Mouse (Mus musculus) MEL (cell line): Measurements from ENCODE around the gene Slc26a10. TPM values are rescaled to one million over a fixed set of nuclear protein-coding genes. Genes with fewer than 3 reads are reported as not detected.

Experiments
- DNase-seq: peaks from one replicate; pipeline ENCODE4 v3.0.0; 2011; ENCODE audit warnings: low read depth, low spot score
- H3K27ac ChIP-seq: 2 replicates; pipeline ENCODE4 v1.5.1; 2012; ENCODE audit warnings: low read depth, mild to moderate bottlenecking, control low read depth, low read length, moderate library complexity; ENCODE audit not compliant: control insufficient read depth
- H3K27me3 ChIP-seq, 2 experiments: fragments of 150-350 bp in 1 of 2; sonication (generic) in 1 of 2; 2 replicates each; pipeline ENCODE4 v1.6.1; 2012; ENCODE audit warnings: low read length in 2 of 2, mild to moderate bottlenecking in 2 of 2, improper control_type of control experiment in 1 of 2, moderate library complexity in 1 of 2; ENCODE audit not compliant: insufficient read depth in 2 of 2, control insufficient read depth in 1 of 2
- H3K36me3 ChIP-seq, 2 experiments: 2 replicates each; pipeline ENCODE4 v1.6.1; 2012 to 2014; ENCODE audit warnings: low read length in 2 of 2, improper control_type of control experiment in 1 of 2, inconsistent platforms in 1 of 2, mild to moderate bottlenecking in 1 of 2; ENCODE audit not compliant: insufficient read depth in 2 of 2, control insufficient read depth in 1 of 2
- H3K4me1 ChIP-seq, 2 experiments: fragments of 150-350 bp in 1 of 2; sonication (generic) in 1 of 2; 2 replicates each; pipeline ENCODE4 v1.6.1; 2012; ENCODE audit warnings: low read length in 2 of 2, improper control_type of control experiment in 1 of 2, mild to moderate bottlenecking in 1 of 2; ENCODE audit not compliant: insufficient read depth in 2 of 2, control insufficient read depth in 1 of 2
- H3K4me3 ChIP-seq, 2 experiments: fragments of 150-350 bp in 1 of 2; sonication (generic) in 1 of 2; 2 replicates each; pipeline ENCODE4 v1.5.1; 2012; ENCODE audit warnings: low read depth in 2 of 2, low read length in 2 of 2, mild to moderate bottlenecking in 2 of 2, moderate library complexity in 2 of 2, control low read depth in 1 of 2, improper control_type of control experiment in 1 of 2; ENCODE audit not compliant: control insufficient read depth in 1 of 2, insufficient read depth in 1 of 2
- H3K79me2 ChIP-seq: 2 replicates; pipeline ENCODE4 v1.6.1; 2012; ENCODE audit warnings: mild to moderate bottlenecking, low read length, moderate library complexity; ENCODE audit not compliant: control insufficient read depth, poor library complexity, insufficient read depth
- H3K9ac ChIP-seq: 2 replicates; pipeline ENCODE4 v1.6.1; 2012; ENCODE audit warnings: low read depth, mild to moderate bottlenecking, control low read depth, low read length, moderate library complexity; ENCODE audit not compliant: control insufficient read depth, poor library complexity, severe bottlenecking
- H3K9me3 ChIP-seq: fragments of 150-350 bp; sonication (generic); replicated peaks from 2 replicates; pipeline ENCODE4 v1.6.1; 2012; ENCODE audit warnings: mild to moderate bottlenecking, low read length, improper control_type of control experiment, moderate library complexity; ENCODE audit not compliant: insufficient read depth
- BHLHE40 ChIP-seq: IDR thresholded peaks from 2 replicates; pipeline ENCODE4 v1.6.1; 2012; ENCODE audit warnings: low read depth, mild to moderate bottlenecking, inconsistent platforms, low read length, improper control_type of control experiment, borderline replicate concordance
- CHD1 ChIP-seq: IDR thresholded peaks from 2 replicates; pipeline ENCODE4 v1.6.1; 2012; ENCODE audit warnings: low read depth, mild to moderate bottlenecking, inconsistent platforms, low read length, improper control_type of control experiment
- CTCF ChIP-seq, 3 experiments: IDR thresholded peaks in 2 of 3; conservative IDR thresholded peaks in 1 of 3; 2 replicates each; pipeline ENCODE4 v1.5.1; 2011 to 2012; ENCODE audit warnings: low read length in 3 of 3, low read depth in 2 of 3, mild to moderate bottlenecking in 2 of 3, improper control_type of control experiment in 1 of 3, inconsistent platforms in 1 of 3, mixed read lengths in 1 of 3, moderate library complexity in 1 of 3; ENCODE audit not compliant: control insufficient read depth in 1 of 3, insufficient read depth in 1 of 3, poor library complexity in 1 of 3, severe bottlenecking in 1 of 3
- ELF1 ChIP-seq: IDR thresholded peaks from 2 replicates; pipeline ENCODE4 v1.6.1; 2014; ENCODE audit warnings: low read depth, mild to moderate bottlenecking, inconsistent platforms, low read length, improper control_type of control experiment, moderate library complexity
- HCFC1 ChIP-seq: IDR thresholded peaks from 2 replicates; pipeline ENCODE4 v1.6.1; 2012; ENCODE audit warnings: low read depth, mild to moderate bottlenecking, inconsistent platforms, low read length, improper control_type of control experiment, moderate library complexity
- MAX ChIP-seq: IDR thresholded peaks from 2 replicates; pipeline ENCODE4 v1.6.1; 2011; ENCODE audit warnings: low read length, improper control_type of control experiment
- MXI1 ChIP-seq: IDR thresholded peaks from 2 replicates; pipeline ENCODE4 v1.6.1; 2011; ENCODE audit warnings: mild to moderate bottlenecking, low read depth, low read length, improper control_type of control experiment
- NELFE ChIP-seq: IDR thresholded peaks from 2 replicates; pipeline ENCODE4 v1.6.1; 2011; ENCODE audit warnings: low read depth, low read length, improper control_type of control experiment
- NRF1 ChIP-seq: IDR thresholded peaks from 2 replicates; pipeline ENCODE4 v1.6.1; 2014; ENCODE audit warnings: low read depth, mild to moderate bottlenecking, inconsistent platforms, low read length, improper control_type of control experiment, moderate library complexity; ENCODE audit not compliant: poor library complexity, insufficient read depth, severe bottlenecking
- POLR2A ChIP-seq, 2 experiments: IDR thresholded peaks; 2 replicates each; pipeline ENCODE4 v1.6.1; 2011 to 2012; ENCODE audit warnings: low read length in 2 of 2, mild to moderate bottlenecking in 2 of 2, control low read depth in 1 of 2, improper control_type of control experiment in 1 of 2, low read depth in 1 of 2, moderate library complexity in 1 of 2; ENCODE audit not compliant: control insufficient read depth in 1 of 2, insufficient read depth in 1 of 2, poor library complexity in 1 of 2
- POLR2AphosphoS5 ChIP-seq: IDR thresholded peaks from 2 replicates; pipeline ENCODE4 v1.6.1; 2012; ENCODE audit warnings: low read depth, borderline replicate concordance, mild to moderate bottlenecking, inconsistent platforms, low read length, moderate library complexity, mixed read lengths
- SIN3A ChIP-seq: IDR thresholded peaks from 2 replicates; pipeline ENCODE4 v1.6.1; 2012; ENCODE audit warnings: low read length, improper control_type of control experiment, inconsistent platforms
- TAL1 ChIP-seq: IDR thresholded peaks from 2 replicates; pipeline ENCODE4 v1.6.1; 2012; ENCODE audit warnings: mild to moderate bottlenecking, inconsistent platforms, low read length, moderate library complexity, mixed read lengths
- USF1 ChIP-seq: IDR thresholded peaks from 2 replicates; pipeline ENCODE4 v1.6.1; 2014; ENCODE audit warnings: low read depth, mild to moderate bottlenecking, inconsistent platforms, low read length, improper control_type of control experiment, moderate library complexity
- USF2 ChIP-seq, 2 experiments: IDR thresholded peaks; 2 replicates each; pipeline ENCODE4 v1.6.1; 2011 to 2012; ENCODE audit warnings: improper control_type of control experiment in 2 of 2, low read length in 2 of 2, borderline replicate concordance in 1 of 2, inconsistent platforms in 1 of 2, low read depth in 1 of 2, mild to moderate bottlenecking in 1 of 2; ENCODE audit not compliant: insufficient read depth in 1 of 2
- polyA plus RNA-seq, 2 experiments: library from polyadenylated mRNA; stranded (reverse) in 1 of 2; unstranded in 1 of 2; fragments of >175 nt in 1 of 2; fragments of >200 nt in 1 of 2; gene quantifications; 2 replicates each; pipeline versions ENCODE4 v1.2.1 to v1.2.4; 2012; ENCODE audit warnings: low replicate concordance in 2 of 2, low read depth in 1 of 2; ENCODE audit not compliant: insufficient read length in 2 of 2, insufficient read depth in 1 of 2, missing spikeins in 1 of 2
- total RNA-seq: library from RNA; depleted of rRNA; stranded (reverse); fragments of 300-350 nt; gene quantifications from 2 replicates; pipeline ENCODE4 v1.2.3, GENCODE M21; 2012

The Slc26a10 gene
- total and polyA plus RNA-seq, 3 experiments: 1.1 to 1.3 TPM; not detected in 1

GRCm38 (mm10) chr10:127211414-127211854 is 31.0 kb upstream of the Slc26a10 start, which contains the start of gene Pip4k2c:
Gene Pip4k2c, minus strand, starts transcription at chr10:127211585.
- Histone ChIP-seq H3K4me3 (peak within 1 kb of the TSS; percentile 56 to 77), H3K79me2 (peaks cover 27% of the 10 kb centered on the region), H3K27me3 (no peaks in the 10 kb centered on the region), H3K27ac (peak within 1 kb of the TSS; percentile 46), H3K9me3 (no peaks in the 10 kb centered on the region), H3K9ac (peak within 1 kb of the TSS; percentile 84), H3K4me1 (peaks cover 2 to 16% of the 10 kb centered on the region in 2 experiments), H3K36me3 (peaks cover 0 to 7% of the 10 kb centered on the region in 2 experiments; a peak in 2 of 4 replicates)
- DNase-seq: peak; percentile 91
- TF ChIP-seq NRF1 (peak; percentile 66), HCFC1 (peak; percentile 76), CHD1 (no peak), TAL1 (no peak), CTCF (IDR thresholded peaks at IDR 0.05 in 2 of 3, conservative IDR thresholded peaks at IDR 0.05 in 1 of 3; ENCODE audit: control insufficient read depth in 1 of 3, insufficient read depth in 1 of 3, low read depth in 2 of 3, low read length in 3 of 3, poor library complexity in 1 of 3, severe bottlenecking in 1 of 3) (no peak), POLR2A (IDR thresholded peaks at IDR 0.05; ENCODE audit: control insufficient read depth in 1 of 2, insufficient read depth in 1 of 2, low read depth in 1 of 2, low read length in 2 of 2, poor library complexity in 1 of 2) (peak; percentile 52 to 80; a peak in 2 of 4 replicates), USF1 (peak; percentile 98), ELF1 (peak; percentile 96), POLR2AphosphoS5 (no peak), USF2 (IDR thresholded peaks at IDR 0.05; ENCODE audit: borderline replicate concordance in 1 of 2, insufficient read depth in 1 of 2, low read depth in 1 of 2, low read length in 2 of 2) (peak; percentile 47 to 87; a peak in 3 of 4 replicates), MAX (peak; percentile 64; the same call in 1 of the 2 replicates), NELFE (peak; percentile 69), BHLHE40 (no peak), SIN3A (peak; percentile 87), MXI1 (peak; percentile 29; the same call in 1 of the 2 replicates)

- Histone ChIP-seq H3K27ac (peak overlapping the region; percentile 46), H3K4me3 (peak overlapping the region; percentile 56 to 77), H3K36me3 (peaks cover 0 to 8% of the 10 kb centered on the region in 2 experiments; a peak in 3 of 4 replicates), H3K79me2 (peaks cover 29% of the 10 kb centered on the region), H3K9me3 (no peaks in the 10 kb centered on the region), H3K4me1 (peaks cover 4 to 19% of the 10 kb centered on the region in 2 experiments), H3K9ac (peak overlapping the region; percentile 84), H3K27me3 (no peaks in the 10 kb centered on the region)
- no peak for DNase-seq
- TF ChIP-seq BHLHE40 (no peak), MXI1 (peak; percentile 57)
Observed at GRCm38 (mm10) chr10:127210961-127211405, 30.5 kb upstream of the Slc26a10 start.
